Mouse (Mus musculus) splenic B cell, adult 2 months (primary cell): ENCODE results near the gene Naaladl1.

Experiments
- DNase-seq: peaks from one replicate; pipeline ENCODE4 v3.0.0-alpha.2; 2011; ENCODE audit warnings: low read depth, low spot score
- H3K27me3 ChIP-seq: 2 replicates; pipeline ENCODE4 v1.6.1; 2012; ENCODE audit warnings: mild to moderate bottlenecking, low read length, moderate library complexity, mixed read lengths; ENCODE audit not compliant: control insufficient read depth, poor library complexity, insufficient read depth, severe bottlenecking
- H3K36me3 ChIP-seq: 2 replicates; pipeline ENCODE4 v1.6.1; 2012; ENCODE audit warnings: mild to moderate bottlenecking, low read length, moderate library complexity, mixed read lengths; ENCODE audit not compliant: control insufficient read depth, poor library complexity, insufficient read depth, severe bottlenecking

The Naaladl1 gene

GRCm38 (mm10) chr19:6105586-6105985, at the start of gene Naaladl1:
Gene Naaladl1 (plus strand): TSS chr19:6105782.
- no peaks in the 10 kb centered on the region for H3K27me3 ChIP-seq
- no peaks in the 10 kb centered on the region for H3K36me3 ChIP-seq
- DNase-seq, result no peak

- Histone ChIP-seq H3K27me3 (no peaks in the 10 kb centered on the region), H3K36me3 (peaks cover 19% of the 10 kb centered on the region)
- DNase-seq, result no peak
Observed at GRCm38 (mm10) chr19:6056696-6057095, 48.9 kb upstream of the Naaladl1 start.

- H3K27me3 ChIP-seq, result no peaks in the 10 kb centered on the region
- peak; percentile 99 for DNase-seq
- peaks cover 11% of the 10 kb centered on the region for H3K36me3 ChIP-seq
Observed at GRCm38 (mm10) chr19:6057313-6058096, 48.1 kb upstream of the Naaladl1 start, which contains the start of the genes Mrpl49 and Fau. Gene Mrpl49 (minus strand): TSS chr19:6057785. Gene Fau (plus strand): TSS chr19:6057844.

GRCm38 (mm10) chr19:6058513-6058912, 47.1 kb upstream of the Naaladl1 start:
- Histone ChIP-seq H3K27me3 (no peaks in the 10 kb centered on the region), H3K36me3 (peaks cover 5% of the 10 kb centered on the region)
- no peak for DNase-seq

GRCm38 (mm10) chr19:6058966-6059365, 46.6 kb upstream of the Naaladl1 start:
- peaks cover 5% of the 10 kb centered on the region for H3K36me3 ChIP-seq
- DNase-seq, result no peak
- no peaks in the 10 kb centered on the region for H3K27me3 ChIP-seq

- peaks cover 3% of the 10 kb centered on the region for H3K36me3 ChIP-seq
- peak; percentile 94 for DNase-seq
- H3K27me3 ChIP-seq, result no peaks in the 10 kb centered on the region
Observed at GRCm38 (mm10) chr19:6061021-6061533, 44.5 kb upstream of the Naaladl1 start, which contains the start of gene Znhit2. Gene Znhit2 (plus strand): TSS chr19:6061192.

- no peaks in the 10 kb centered on the region for H3K27me3 ChIP-seq
- peak; percentile 66 for DNase-seq
- H3K36me3 ChIP-seq, result peaks cover 3% of the 10 kb centered on the region
Observed at GRCm38 (mm10) chr19:6061641-6062302, 43.8 kb upstream of the Naaladl1 start.

GRCm38 (mm10) chr19:6062418-6062817, 43.2 kb upstream of the Naaladl1 start:
- no peaks in the 10 kb centered on the region for H3K27me3 ChIP-seq
- H3K36me3 ChIP-seq, result peaks cover 3% of the 10 kb centered on the region
- DNase-seq, result no peak

GRCm38 (mm10) chr19:6063081-6063480, 42.5 kb upstream of the Naaladl1 start:
- Histone ChIP-seq H3K36me3 (peaks cover 3% of the 10 kb centered on the region), H3K27me3 (no peaks in the 10 kb centered on the region)
- no peak for DNase-seq

GRCm38 (mm10) chr19:6066571-6066970, 39.0 kb upstream of the Naaladl1 start:
- DNase-seq, result no peak
- H3K27me3 ChIP-seq, result no peaks in the 10 kb centered on the region
- no peaks in the 10 kb centered on the region for H3K36me3 ChIP-seq

- no peaks in the 10 kb centered on the region for H3K36me3 ChIP-seq
- peak; percentile 90 for DNase-seq
- no peaks in the 10 kb centered on the region for H3K27me3 ChIP-seq
Observed at GRCm38 (mm10) chr19:6067011-6067723, 38.4 kb upstream of the Naaladl1 start.

GRCm38 (mm10) chr19:6067724-6068415, 37.7 kb upstream of the Naaladl1 start, which contains the start of gene Tm7sf2:
Gene Tm7sf2 (minus strand): TSS chr19:6068373.
- DNase-seq, result peak; percentile 87
- Histone ChIP-seq H3K36me3 (no peaks in the 10 kb centered on the region; the same call in 1 of the 2 replicates), H3K27me3 (no peaks in the 10 kb centered on the region)

GRCm38 (mm10) chr19:6068951-6069350, 36.6 kb upstream of the Naaladl1 start:
- H3K36me3 ChIP-seq, result no peaks in the 10 kb centered on the region; the same call in 1 of the 2 replicates
- no peaks in the 10 kb centered on the region for H3K27me3 ChIP-seq
- peak; percentile 38 for DNase-seq

- Histone ChIP-seq H3K27me3 (no peaks in the 10 kb centered on the region), H3K36me3 (no peaks in the 10 kb centered on the region; the same call in 1 of the 2 replicates)
- DNase-seq, result no peak
Observed at GRCm38 (mm10) chr19:6069851-6070250, 35.7 kb upstream of the Naaladl1 start.
